ENCODE assay signal across 22 mouse cellular contexts in the genomic region with DNA sequence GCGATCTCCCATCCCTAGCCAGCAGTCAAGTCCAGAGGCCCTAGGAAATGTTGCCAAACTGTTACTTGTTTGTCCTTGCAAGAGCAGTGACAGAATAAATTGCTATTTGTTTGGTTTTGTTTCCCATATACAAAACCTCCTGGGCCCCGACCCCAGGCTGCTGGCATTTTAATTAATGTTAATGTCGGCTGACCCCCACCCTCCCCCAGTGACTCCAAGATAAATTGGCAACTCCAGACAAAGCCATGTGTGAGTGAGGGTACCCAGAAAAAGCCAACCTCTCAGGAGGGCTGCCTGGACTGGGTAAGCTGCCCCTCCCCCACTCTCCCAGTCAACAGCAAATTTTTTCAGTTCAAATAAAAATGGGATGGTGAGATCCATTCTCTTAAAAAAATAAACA. TPM values are rescaled to one million over a fixed set of nuclear protein-coding genes. Genes with fewer than 3 reads are reported as not detected.
DNase-seq lines count a peak whose midpoint lies in the region; ATAC-seq and TF ChIP-seq lines count a peak whose summit lies in the region.
"Had no signal": no experiment of that assay in that cellular context is flagged by ENCODE, and none has a peak within 500 bp of the region (broad histone marks: within the 10 kb centered on the region; RNA-seq: fewer than 3 reads in every experiment).

No protein-coding gene starts in this region.

- no peak for TF ChIP-seq CTCF in brain, embryonic 14.5 days (IDR thresholded peaks at IDR 0.05; ENCODE audit: borderline replicate concordance, extremely low read depth, insufficient read depth, insufficient read length)

- no peaks in the 10 kb centered on the region for H3K36me3 ChIP-seq in hindbrain, embryonic 14.5 days (replicated peaks; ENCODE audit: control insufficient read depth, insufficient read depth)
- H3K36me3 ChIP-seq in hindbrain, embryonic 12.5 days, result no peaks in the 10 kb centered on the region
- H3K36me3 ChIP-seq in lung, embryonic 16.5 days (ENCODE audit: control insufficient read depth, insufficient read depth, low read length), result no peaks in the 10 kb centered on the region
- H3K36me3 ChIP-seq: embryonic facial prominence, embryonic 15.5 days; forebrain, embryonic 10.5 days; heart, embryonic 10.5 days had no signal

- no peaks in the 10 kb centered on the region for H3K9me3 ChIP-seq in hindbrain, embryonic 14.5 days (ENCODE audit: control insufficient read depth, low read length)
- no peaks in the 10 kb centered on the region for H3K9me3 ChIP-seq in hindbrain, embryonic 12.5 days (replicated peaks)
- H3K9me3 ChIP-seq in lung, embryonic 16.5 days (ENCODE audit: control insufficient read depth, low read length), result no peaks in the 10 kb centered on the region
- H3K9me3 ChIP-seq: embryonic facial prominence, embryonic 15.5 days; forebrain, embryonic 10.5 days; heart, embryonic 10.5 days had no signal

- peak; percentile 37 for DNase-seq in embryo, embryonic 9.5 days (ENCODE audit: extremely low spot score)
- no peak for DNase-seq in embryo, embryonic 11 days
- no peak for DNase-seq in hindbrain, embryonic 14.5 days (ENCODE audit: low spot score)
- DNase-seq in lung, postnatal 14 days, result no peak
- peak; percentile 5 for DNase-seq in brain, embryonic 14.5 days (ENCODE audit: low read depth)
- DNase-seq: adrenal gland, postnatal 14 days; cerebellum, adult 18-20 months; cerebellum, postnatal 14 days; gastrocnemius, adult 2 months; gastrocnemius, postnatal 25 days; heart, postnatal 10 days; heart, postnatal 4 days had no signal

- no peak overlapping the region for H3K4me2 ChIP-seq in hindbrain, embryonic 14.5 days (replicated peaks)
- H3K4me2 ChIP-seq in hindbrain, embryonic 12.5 days (replicated peaks), result no peak overlapping the region
- peak overlapping the region; percentile 41; the same call in 1 of the 2 replicates for H3K4me2 ChIP-seq in lung, embryonic 16.5 days (ENCODE audit: low read depth, low read length)
- H3K4me2 ChIP-seq: embryonic facial prominence, embryonic 15.5 days had no signal

- H3K9ac ChIP-seq in hindbrain, embryonic 14.5 days, result no peak overlapping the region
- no peak overlapping the region for H3K9ac ChIP-seq in hindbrain, embryonic 12.5 days
- no peak overlapping the region for H3K9ac ChIP-seq in lung, embryonic 16.5 days (ENCODE audit: low read length)
- H3K9ac ChIP-seq: embryonic facial prominence, embryonic 15.5 days had no signal

- no peak overlapping the region for H3K27ac ChIP-seq in hindbrain, embryonic 14.5 days
- no peak overlapping the region for H3K27ac ChIP-seq in hindbrain, embryonic 12.5 days
- 0 out of 2 replicates have a peak overlapping the region, but pooled peaks have one; percentile 19 for H3K27ac ChIP-seq in lung, embryonic 16.5 days (ENCODE audit: low read length)
- H3K27ac ChIP-seq: embryonic facial prominence, embryonic 15.5 days; forebrain, embryonic 10.5 days; gastrocnemius, adult 2 months; heart, embryonic 10.5 days had no signal

- WGBS in hindbrain, embryonic 14.5 days, result 18% methylated on average over 3 of the region's 3 CpGs
- 10% methylated on average over 3 of the region's 3 CpGs for WGBS in hindbrain, embryonic 12.5 days
- 18% methylated on average over 3 of the region's 3 CpGs for WGBS in lung, embryonic 16.5 days

- no peak for TF ChIP-seq POLR2A in brain, embryonic 14.5 days (IDR thresholded peaks at IDR 0.05; ENCODE audit: borderline replicate concordance, extremely low read depth, insufficient read depth, insufficient read length, poor library complexity, severe bottlenecking)

- H3K27me3 ChIP-seq in hindbrain, embryonic 14.5 days (ENCODE audit: control insufficient read depth, insufficient read depth, low read length), result peaks cover 91% of the 10 kb centered on the region
- peaks cover 88% of the 10 kb centered on the region for H3K27me3 ChIP-seq in hindbrain, embryonic 12.5 days
- H3K27me3 ChIP-seq in lung, embryonic 16.5 days (ENCODE audit: control insufficient read depth, insufficient read depth, low read depth, low read length), result 0 out of 2 replicates have a peak, but pooled peaks cover 2% of the 10 kb centered on the region

- ATAC-seq in hindbrain, embryonic 14.5 days (ENCODE audit: low FRiP score), result peak; percentile 62; the same call in 1 of the 2 replicates
- no peak for ATAC-seq in hindbrain, embryonic 12.5 days (ENCODE audit: low FRiP score)
- ATAC-seq in lung, embryonic 16.5 days (ENCODE audit: low read depth), result no peak
- ATAC-seq: activated CD4-positive, CD25-positive, alpha-beta regulatory T cell, adult 4 months; forebrain, embryonic 14.5 days; intestine, postnatal 0 days; Patski had no signal

- no peak overlapping the region for H3K4me3 ChIP-seq in hindbrain, embryonic 14.5 days (replicated peaks; ENCODE audit: low read length)
- H3K4me3 ChIP-seq in hindbrain, embryonic 12.5 days, result no peak overlapping the region
- no peak overlapping the region for H3K4me3 ChIP-seq in lung, embryonic 16.5 days (ENCODE audit: low read length)
- H3K4me3 ChIP-seq: embryonic facial prominence, embryonic 15.5 days; erythroblast, embryonic 14.5 days; forebrain, embryonic 10.5 days; gastrocnemius, adult 2 months; heart, embryonic 10.5 days had no signal

- H3K4me1 ChIP-seq in hindbrain, embryonic 14.5 days (replicated peaks; ENCODE audit: control insufficient read depth, insufficient read depth, low read length), result no peaks in the 10 kb centered on the region
- peaks cover 9% of the 10 kb centered on the region for H3K4me1 ChIP-seq in hindbrain, embryonic 12.5 days
- peaks cover 7% of the 10 kb centered on the region; the same call in 1 of the 2 replicates for H3K4me1 ChIP-seq in lung, embryonic 16.5 days (replicated peaks; ENCODE audit: control insufficient read depth, insufficient read depth, low read length)
- H3K4me1 ChIP-seq: embryonic facial prominence, embryonic 15.5 days had no signal

RNA-seq across cellular contexts. Expression of a gene that starts 26.6 kb away (rescaled TPM):
- polyA plus RNA-seq in hindbrain, embryonic 14.5 days (2014; fragmentation: Nextera tagmentation; extraction: Ambion mirVana), result 2.1 and 2.2 TPM in 2 replicates
- 4.3 and 5.2 TPM in 2 replicates for polyA plus RNA-seq in hindbrain, embryonic 12.5 days (2016; fragmentation: Nextera tagmentation; extraction: Ambion mirVana)
- 32.6 and 38.1 TPM in 2 replicates for polyA plus RNA-seq in lung, embryonic 16.5 days (2015; fragmentation: Nextera tagmentation; extraction: Ambion mirVana)
- polyA plus RNA-seq in brain, embryonic 14.5 days (2012; rRNA removed), result 7.3 and 10.0 TPM in 2 replicates
- polyA plus RNA-seq: activated CD4-positive, CD25-positive, alpha-beta regulatory T cell, adult 4 months; erythroblast, embryonic 14.5 days had no signal

Comparison
In these comparisons a context has a peak if more than half of its experiments do, and no peak if none do; other contexts are left out.
1. DNase-seq: peak in embryo, embryonic 9.5 days (single experiment) and brain, embryonic 14.5 days (single experiment); none in embryo, embryonic 11 days (single experiment), hindbrain, embryonic 14.5 days (single experiment) and lung, postnatal 14 days (single experiment).